Mouse (Mus musculus) left cerebral cortex, postnatal 10 days (tissue): ENCODE measurements at regions not wholly inside any gene's neighbourhood (a gene's known extent, or its start where the extent isn't known, plus 50 kb on each side); places are given as distances from the start of the nearest gene placed in this dataset.
A peak's percentile ranks its signal among the peaks of the same experiment; 100 is the strongest.

Experiments used
- DNase-seq, 2 experiments: peaks; one replicate each; pipeline ENCODE4 v3.0.0; 2021 to 2022; ENCODE audit warnings: low spot score in 2 of 2, mixed read lengths in 1 of 2; ENCODE audit errors: extremely low spot score in 1 of 2
- intact Hi-C: fragments of 180-260 bp; cut with DNase I; formaldehyde crosslinking; loops from one replicate; pipeline ENCODE4 v1.15.1; 2025

GRCm38 (mm10) chr8:35974323-35975029 is 208.9 kb downstream of the Gm19410 start:
- DNase-seq: no peak
- intact Hi-C loops: no loop called here

- no peak for DNase-seq
- intact Hi-C loops: no loop called here
Observed at GRCm38 (mm10) chr8:35979638-35980255, 214.2 kb downstream of the Gm19410 start.

GRCm38 (mm10) chr8:35983083-35983482 is 217.5 kb downstream of the Gm19410 start:
- intact Hi-C loops: no loop called here
- DNase-seq: no peak

- intact Hi-C loops: no loop called here
- no peak for DNase-seq
Observed at GRCm38 (mm10) chr8:35985152-35985689, 219.6 kb downstream of the Gm19410 start.

- intact Hi-C loops: no loop called here
- no peak for DNase-seq
Observed at GRCm38 (mm10) chr8:35987327-35987726, 221.7 kb downstream of the Gm19410 start.

- DNase-seq: no peak
Observed at GRCm38 (mm10) chr8:35991013-35991412, 225.4 kb downstream of the Gm19410 start.

GRCm38 (mm10) chr8:35991936-35992603 is 226.5 kb downstream of the Gm19410 start:
- intact Hi-C loops: no loop called here
- no peak for DNase-seq

More at GRCm38 (mm10) chr8:35991013-35991412, 225.4 kb downstream of the Gm19410 start:
- intact Hi-C loops: no loop called here

- DNase-seq: no peak
- intact Hi-C loops: no loop called here
Observed at GRCm38 (mm10) chr8:35996330-35997077, 230.9 kb downstream of the Gm19410 start.

- no peak for DNase-seq
- intact Hi-C loops: no loop called here
Observed at GRCm38 (mm10) chr8:35999584-35999983, 234.0 kb downstream of the Gm19410 start.

- DNase-seq: no peak
- intact Hi-C loops: no loop called here
Observed at GRCm38 (mm10) chr8:36004387-36004786, 238.8 kb downstream of the Gm19410 start.

GRCm38 (mm10) chr8:36005536-36005935 is 239.9 kb downstream of the Gm19410 start:
- intact Hi-C loops: no loop called here
- no peak for DNase-seq

- intact Hi-C loops: no loop called here
- no peak for DNase-seq
Observed at GRCm38 (mm10) chr8:36007724-36008123, 242.1 kb downstream of the Gm19410 start.

GRCm38 (mm10) chr8:36009565-36009964 is 244.0 kb downstream of the Gm19410 start:
- DNase-seq: no peak
- intact Hi-C loops: no loop called here

- DNase-seq: no peak
- intact Hi-C loops: no loop called here
Observed at GRCm38 (mm10) chr8:36010446-36011217, 245.0 kb downstream of the Gm19410 start.

- intact Hi-C loops: no loop called here
- DNase-seq: peak in 1 of 2 experiments; percentile 55
Observed at GRCm38 (mm10) chr8:36014862-36015261, 249.3 kb downstream of the Gm19410 start.

GRCm38 (mm10) chr8:36016321-36017114 is 250.9 kb downstream of the Gm19410 start:
- intact Hi-C loops: no loop called here
- DNase-seq: peak in 1 of 2 experiments; percentile 49

- intact Hi-C loops: no loop called here
- no peak for DNase-seq
Observed at GRCm38 (mm10) chr8:36018993-36019753, 253.6 kb downstream of the Gm19410 start.
